Mouse (Mus musculus): ENCODE data around the gene Cym.

DNA sequence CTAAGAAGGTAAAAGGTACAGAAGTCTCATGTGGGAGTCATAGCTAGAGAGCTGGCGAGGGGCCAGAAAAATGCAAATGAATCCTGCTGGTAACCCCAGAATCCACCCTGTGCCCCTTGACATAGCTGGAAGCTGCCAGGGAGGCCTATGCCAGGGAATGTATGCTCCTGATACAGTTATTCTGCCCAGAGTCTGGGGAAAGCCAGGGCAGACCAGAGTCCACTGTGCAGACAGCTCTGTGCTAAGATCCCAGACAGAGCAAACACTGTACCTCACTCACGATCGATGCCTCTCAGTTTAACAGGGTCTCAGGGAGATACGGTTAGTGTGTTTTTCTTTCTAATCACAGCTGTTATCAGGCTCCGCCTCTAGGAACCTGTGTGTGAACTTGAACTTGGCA, 8.3 kb upstream of the Cym start:
- TF ChIP-seq POLR2A (IDR thresholded peaks at IDR 0.05; ENCODE audit: control insufficient read depth, low read depth, low read length) (no peak), CTCF (IDR thresholded peaks at IDR 0.05; ENCODE audit: control insufficient read depth, insufficient read depth, insufficient replicate concordance, low read depth, low read length) (no peak)
